Mouse (Mus musculus) megakaryocyte, embryonic 14.5 days (primary cell): Measurements from ENCODE around the gene Cwc22.

Source experiments
- FLI1 ChIP-seq: IDR thresholded peaks from 2 replicates; pipeline ENCODE4 v1.6.1; 2012; ENCODE audit warnings: low read length, inconsistent platforms, mixed read lengths
- GATA1 ChIP-seq: IDR thresholded peaks from 3 replicates; pipeline ENCODE4 v1.6.1; 2012; ENCODE audit warnings: mixed read lengths, low read length, inconsistent platforms, borderline replicate concordance

- TF ChIP-seq GATA1 (no peak), FLI1 (no peak)
These were observed 70.7 kb downstream of the Cwc22 start for GRCm38 (mm10) chr2:77875516-77875915.
